Mouse (Mus musculus): ENCODE results near the gene Cdh24. TPM values are rescaled to one million over a fixed set of nuclear protein-coding genes. Genes with fewer than 3 reads are reported as not detected.
A peak's percentile ranks its signal among the peaks of the same experiment; 100 is the strongest.

The Cdh24 gene
- total RNA-seq, 1 experiment from 2014 or later = 0.46 TPM

DNA sequence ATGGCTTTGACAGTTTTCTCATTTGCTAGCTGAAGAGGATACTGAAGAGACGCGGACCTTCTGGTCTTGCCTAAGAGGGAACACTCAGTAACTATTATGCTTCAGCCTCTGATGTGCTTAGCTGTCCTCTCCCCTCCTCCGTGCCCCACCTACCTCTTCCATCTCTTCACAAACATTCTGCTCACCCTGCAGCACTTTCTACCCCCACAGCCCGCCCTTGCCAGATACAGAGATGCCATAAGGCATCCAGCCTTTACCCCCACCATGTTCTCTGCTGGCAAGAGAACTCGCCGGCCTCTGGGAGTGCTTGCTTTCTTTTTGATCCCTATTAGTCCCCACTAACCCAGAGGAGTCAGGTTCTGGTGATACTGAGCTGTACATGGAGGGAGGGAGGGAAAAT lies 30.5 kb downstream of the Cdh24 start:
- ATAC-seq (replicated peaks; ENCODE audit: low read depth, poor library complexity, severe bottlenecking) = no peak

DNA sequence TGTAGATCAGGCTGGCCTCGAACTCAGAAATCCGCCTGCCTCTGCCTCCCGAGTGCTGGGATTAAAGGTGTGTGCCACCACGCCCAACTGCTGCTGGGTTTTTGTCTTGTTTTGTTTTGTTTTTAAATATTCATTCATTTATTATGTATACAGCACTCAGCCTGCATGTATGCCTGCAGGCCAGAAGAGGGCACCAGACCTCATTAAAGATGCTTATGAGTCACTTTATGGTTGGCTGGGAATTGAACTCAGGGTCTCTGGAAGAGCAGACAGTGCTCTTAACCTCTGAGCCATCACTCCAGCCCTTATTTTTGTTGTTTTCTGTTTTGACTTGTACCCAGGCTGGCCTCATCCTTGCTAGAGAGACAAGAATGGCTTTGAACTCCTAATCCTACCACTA lies 31.2 kb downstream of the Cdh24 start:
- no peak for ATAC-seq (replicated peaks; ENCODE audit: low read depth, poor library complexity, severe bottlenecking)

DNA sequence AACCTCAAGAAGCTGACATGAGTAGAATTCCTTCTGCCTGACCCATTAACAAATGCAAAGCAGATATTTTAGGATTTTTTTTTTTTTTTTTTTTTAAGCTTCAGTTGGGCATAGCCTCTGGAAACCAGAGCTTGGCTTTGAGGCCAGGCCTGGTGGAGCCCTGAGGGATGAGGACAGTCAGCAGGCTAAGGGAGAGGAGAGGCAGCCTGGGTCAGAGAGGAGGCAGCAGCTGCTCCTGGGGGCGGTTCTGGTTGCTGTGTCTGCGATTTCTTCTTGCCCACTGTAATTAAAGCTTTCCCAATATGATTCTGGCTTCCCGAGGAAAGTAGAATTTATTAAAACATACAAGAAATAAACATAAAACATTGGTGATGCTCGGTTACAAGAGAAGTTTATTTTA lies 31.9 kb downstream of the Cdh24 start:
- no peak for ATAC-seq (replicated peaks; ENCODE audit: low read depth, poor library complexity, severe bottlenecking)

- ATAC-seq (replicated peaks; ENCODE audit: low read depth, poor library complexity, severe bottlenecking) = no peak
These were observed 33.9 kb downstream of the Cdh24 start for GRCm38 (mm10) chr14:54607226-54607625.

DNA sequence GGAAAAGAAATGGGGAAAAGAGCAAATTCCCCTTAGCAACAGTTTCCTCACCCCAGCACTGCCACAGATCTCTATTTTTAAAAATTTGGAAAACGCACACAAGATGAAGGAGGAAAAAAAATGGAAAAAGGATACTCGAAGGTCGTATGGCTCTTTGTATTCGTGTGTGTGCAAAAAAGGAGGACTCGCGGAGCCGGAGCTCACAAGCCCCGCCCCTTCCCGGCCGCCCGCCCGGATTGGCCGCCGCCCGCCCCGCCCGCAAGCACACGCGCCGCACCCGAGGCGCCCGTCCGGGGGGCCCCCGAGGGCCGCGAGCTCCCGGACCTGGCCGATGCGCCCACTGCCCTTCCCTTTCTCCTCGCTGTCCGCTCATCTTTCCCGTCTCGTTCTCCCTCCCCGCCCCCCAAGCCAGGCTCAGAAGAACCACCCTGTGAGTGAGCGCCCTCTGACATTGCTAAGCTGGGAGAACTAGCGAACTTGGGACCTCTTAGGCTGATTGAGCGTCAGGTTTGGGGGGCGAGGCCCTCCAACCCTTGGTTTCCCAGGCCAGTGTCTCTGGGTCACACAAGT lies 35.3 kb downstream of the Cdh24 start, which contains the start of gene 4931414P19Rik:
Gene 4931414P19Rik, minus strand, starts transcription at position 242 of the 570 bp plus-strand sequence.
- peak; percentile 19; the same call in 1 of the 2 replicates for ATAC-seq (replicated peaks; ENCODE audit: low read depth, poor library complexity, severe bottlenecking)

GRCm38 (mm10) chr14:54603686-54604085 lies 37.5 kb downstream of the Cdh24 start:
- no peak for ATAC-seq (replicated peaks; ENCODE audit: low read depth, poor library complexity, severe bottlenecking)

DNA sequence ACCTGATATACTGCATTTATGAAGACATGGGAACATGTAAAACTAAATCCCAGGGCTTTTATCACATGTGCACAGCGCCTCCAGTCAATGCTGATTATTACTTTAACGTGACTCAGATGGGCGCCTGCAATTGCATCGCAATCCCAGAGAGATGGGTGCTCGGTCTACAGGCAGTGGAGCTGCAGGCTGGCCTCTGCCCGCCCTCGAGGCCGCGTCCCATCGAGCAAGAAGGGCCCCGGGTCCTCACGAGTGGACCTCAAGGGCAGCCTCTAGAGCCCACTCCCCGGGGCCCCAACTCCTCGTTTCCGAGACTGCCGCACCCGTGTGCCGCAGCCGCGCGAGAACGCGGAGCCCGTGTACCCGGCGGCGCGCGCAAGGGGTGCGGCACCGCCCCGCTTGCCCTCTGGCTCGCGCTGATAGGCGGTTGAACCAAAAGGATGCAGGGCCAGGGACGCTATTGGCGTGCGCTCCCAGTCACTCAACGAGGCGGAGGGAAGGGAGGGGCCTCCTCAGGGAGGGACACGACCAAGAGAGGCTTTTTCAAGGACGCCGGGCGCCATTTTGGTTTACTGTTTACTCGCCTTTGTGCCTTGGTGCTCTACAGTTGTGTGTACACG lies 38.0 kb downstream of the Cdh24 start:
- ATAC-seq (replicated peaks; ENCODE audit: low read depth, poor library complexity, severe bottlenecking) = peak; percentile 98

DNA sequence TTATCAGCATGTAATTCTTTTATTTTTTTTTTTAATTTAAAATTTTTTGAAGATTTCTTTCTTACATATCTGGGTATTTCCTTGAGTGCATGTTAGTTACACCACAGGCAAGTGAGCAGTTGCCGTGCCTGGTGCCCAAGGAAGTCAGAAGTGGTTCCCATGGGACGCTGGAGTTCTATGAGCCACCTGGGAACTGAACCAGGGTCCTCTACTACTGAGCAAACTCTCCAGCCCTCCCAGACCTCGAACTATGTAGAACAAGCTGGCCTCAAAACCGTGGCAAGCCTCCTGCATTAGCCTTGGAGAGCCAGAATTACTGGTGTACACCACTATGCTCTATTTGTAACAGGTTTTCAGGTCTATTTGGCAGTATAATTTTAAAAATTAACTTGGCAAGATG lies 38.6 kb downstream of the Cdh24 start:
- ATAC-seq (replicated peaks; ENCODE audit: low read depth, poor library complexity, severe bottlenecking) = 0 out of 2 replicates have a peak, but pooled peaks have one; percentile 5

DNA sequence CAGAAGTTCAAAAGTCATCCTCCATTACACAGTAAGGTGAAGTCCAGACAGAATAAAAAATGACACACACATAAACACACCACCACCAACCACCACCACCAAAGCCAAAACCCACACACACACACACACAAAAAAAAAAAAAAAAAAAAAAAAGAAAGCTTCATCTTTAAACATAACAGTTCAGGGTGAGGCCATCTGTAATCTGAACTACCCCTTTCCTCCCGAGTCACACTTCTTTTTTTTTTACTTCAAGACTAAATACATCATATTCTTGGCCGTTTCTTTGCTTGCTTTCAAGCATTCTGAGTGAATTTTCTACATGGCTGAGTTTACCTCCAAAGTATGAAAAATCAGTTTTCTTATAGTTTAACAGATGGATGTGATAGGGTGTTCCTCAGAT lies 39.6 kb downstream of the Cdh24 start:
- no peak for ATAC-seq (replicated peaks; ENCODE audit: low read depth, poor library complexity, severe bottlenecking)

GRCm38 (mm10) chr14:54597084-54597483 lies 44.1 kb downstream of the Cdh24 start:
- ATAC-seq (replicated peaks; ENCODE audit: low read depth, poor library complexity, severe bottlenecking) = no peak

DNA sequence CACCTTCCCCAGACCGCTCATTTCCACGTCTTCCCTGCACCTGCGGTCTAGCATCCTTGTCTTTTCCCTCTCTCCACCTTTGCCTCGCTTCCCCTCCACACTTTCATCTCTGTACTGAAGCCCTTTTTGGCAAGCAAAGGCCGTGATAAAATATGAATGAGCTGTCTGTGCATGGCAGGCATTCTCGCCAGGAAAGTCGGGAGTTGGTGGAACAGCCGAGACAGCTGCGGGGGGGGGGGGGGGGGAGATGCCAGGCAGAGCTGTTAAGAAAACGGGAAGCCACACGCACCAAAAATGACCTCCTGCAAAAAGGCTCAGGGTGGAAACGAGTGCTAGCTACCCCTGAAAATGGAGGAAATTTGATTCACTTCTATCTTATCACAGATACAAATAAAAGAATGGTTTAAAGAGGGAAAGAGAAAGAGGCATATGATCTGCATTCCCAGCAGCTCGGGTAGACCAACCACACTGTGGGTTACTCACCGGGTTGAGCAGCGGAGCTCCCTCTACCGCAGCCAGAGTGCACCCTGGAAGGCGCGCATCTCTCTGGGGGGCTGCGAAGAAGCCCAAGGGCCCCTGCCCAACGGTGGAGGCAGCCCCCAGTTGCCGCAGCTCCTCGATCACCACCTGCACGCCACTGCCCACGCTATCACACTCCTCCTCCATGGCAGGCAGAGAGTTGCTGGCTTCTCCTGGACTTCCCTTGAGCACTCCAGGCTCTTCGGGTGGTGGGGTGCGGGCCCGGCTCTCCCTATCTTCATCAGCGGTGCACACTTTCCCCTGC lies 46.3 kb downstream of the Cdh24 start:
- ATAC-seq (replicated peaks; ENCODE audit: low read depth, poor library complexity, severe bottlenecking) = no peak

- no peak for ATAC-seq (replicated peaks; ENCODE audit: low read depth, poor library complexity, severe bottlenecking)
These were observed 47.1 kb downstream of the Cdh24 start for GRCm38 (mm10) chr14:54594055-54594454.

DNA sequence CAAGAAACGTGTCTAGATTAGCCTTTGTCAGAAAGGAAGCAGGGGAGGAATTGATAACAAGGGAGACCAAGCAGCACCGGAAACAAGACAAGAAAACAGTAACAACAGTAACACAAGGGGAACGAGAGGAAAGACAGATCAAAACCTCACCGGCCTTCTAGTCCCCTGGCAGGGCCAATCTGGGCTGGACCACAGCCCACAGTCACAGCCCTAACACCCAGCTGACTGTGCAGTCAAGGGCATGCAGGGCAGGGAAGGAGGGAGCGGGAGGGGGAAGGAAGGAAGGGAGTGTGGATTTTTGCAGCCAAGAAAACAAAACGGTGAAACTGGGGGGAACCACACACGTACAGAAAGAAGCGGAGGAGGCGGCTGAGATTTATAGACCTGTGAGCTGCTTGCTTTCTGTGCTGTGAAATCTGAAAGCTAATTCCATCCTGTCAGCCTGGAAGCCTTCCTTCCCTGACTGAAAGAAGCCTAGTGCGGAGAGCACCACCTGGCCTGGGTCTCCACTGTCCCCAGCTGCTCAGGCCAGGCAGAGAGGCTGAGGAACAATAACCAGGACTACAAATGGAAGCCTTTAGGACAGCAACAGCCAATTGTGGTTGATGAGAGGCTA lies 48.7 kb downstream of the Cdh24 start:
- ATAC-seq (replicated peaks; ENCODE audit: low read depth, poor library complexity, severe bottlenecking) = peak; percentile 88

GRCm38 (mm10) chr14:54591056-54591455 lies 50.1 kb downstream of the Cdh24 start:
- ATAC-seq (replicated peaks; ENCODE audit: low read depth, poor library complexity, severe bottlenecking) = no peak

- ATAC-seq (replicated peaks; ENCODE audit: low read depth, poor library complexity, severe bottlenecking) = peak; percentile 81; the same call in 1 of the 2 replicates
These were observed 57.4 kb downstream of the Cdh24 start for GRCm38 (mm10) chr14:54583681-54584338.

- ATAC-seq (replicated peaks; ENCODE audit: low read depth, poor library complexity, severe bottlenecking) = no peak
These were observed 58.6 kb downstream of the Cdh24 start for GRCm38 (mm10) chr14:54582536-54582935.

Data from common myeloid progenitor, adult 5-6 weeks (primary cell).